Mouse (Mus musculus) hindbrain, embryonic 11.5 days (tissue): Measurements from ENCODE around the gene Zfp423. TPM values are rescaled to one million over a fixed set of nuclear protein-coding genes. Genes with fewer than 3 reads are reported as not detected.

ENCODE experiments used
- ATAC-seq: fragments of 200-750 bp; cut with Nextera tagmentation; 2 replicates; pipeline ENCODE4 v1.8.0; 2017; ENCODE audit warnings: mild to moderate bottlenecking, moderate TSS enrichment, moderate library complexity; ENCODE audit not compliant: low FRiP score
- DNase-seq: peaks from one replicate; pipeline ENCODE4 v3.0.0-alpha.2; 2015; ENCODE audit warnings: low spot score
- H3K27ac ChIP-seq: fragments of 300-500 bp; sonication (generic); 2 replicates; pipeline ENCODE4 v1.5.1; 2014; ENCODE audit warnings: mild to moderate bottlenecking, low read depth, low read length
- H3K27me3 ChIP-seq: fragments of 300-500 bp; sonication (generic); 2 replicates; pipeline ENCODE4 v1.6.1; 2014; ENCODE audit warnings: mild to moderate bottlenecking, low read length, moderate library complexity, mixed read lengths; ENCODE audit not compliant: control insufficient read depth, insufficient read depth
- H3K36me3 ChIP-seq: fragments of 300-500 bp; sonication (generic); 2 replicates; pipeline ENCODE4 v1.6.1; 2014; ENCODE audit warnings: mild to moderate bottlenecking, low read length, moderate library complexity, mixed read lengths; ENCODE audit not compliant: control insufficient read depth, insufficient read depth
- H3K4me1 ChIP-seq: fragments of 300-500 bp; sonication (generic); replicated peaks from 2 replicates; pipeline ENCODE4 v1.6.1; 2014; ENCODE audit warnings: low read length, mixed read lengths; ENCODE audit not compliant: control insufficient read depth, insufficient read depth
- H3K4me2 ChIP-seq: fragments of 300-500 bp; sonication (generic); replicated peaks from 2 replicates; pipeline ENCODE4 v1.6.1; 2014; ENCODE audit warnings: mild to moderate bottlenecking, low read depth, low read length
- H3K4me3 ChIP-seq: fragments of 300-500 bp; sonication (generic); 2 replicates; pipeline ENCODE4 v1.5.1; 2014; ENCODE audit warnings: low read depth, low read length
- H3K9ac ChIP-seq: fragments of 300-500 bp; sonication (generic); 2 replicates; pipeline ENCODE4 v1.6.1; 2014; ENCODE audit warnings: low read depth, low read length
- H3K9me3 ChIP-seq: fragments of 300-500 bp; sonication (generic); 2 replicates; pipeline ENCODE4 v1.6.1; 2016; ENCODE audit warnings: low read length; ENCODE audit not compliant: control insufficient read depth
- WGBS: fragments of 180-500 bp; shearing (Covaris S2); extraction: QIAGEN DNeasy Blood & Tissue Kit; methylation state at CpG from one replicate; pipeline ENCODE4 v1.1.7; 2014; 5-methylcytosine and 5-hydroxymethylcytosine counted together
- polyA plus RNA-seq: library from polyadenylated mRNA; unstranded; fragments of >200 nt; fragmentation: Nextera tagmentation; extraction: Ambion mirVana; gene quantifications from 2 replicates; pipeline ENCODE4 v1.2.1, GENCODE M21; 2014

Zfp423 gene
- polyA plus RNA-seq, 1 experiment from 2014 or later: 49.5 TPM

- no peaks in the 10 kb centered on the region for H3K36me3 ChIP-seq
- no peak overlapping the region for H3K4me3 ChIP-seq
- no peak overlapping the region for H3K9ac ChIP-seq
- no peak for ATAC-seq
- DNase-seq: no peak
- peaks cover 15% of the 10 kb centered on the region for H3K4me1 ChIP-seq
- WGBS: 66% methylated on average over 8 of the region's 8 CpGs
- no peaks in the 10 kb centered on the region for H3K27me3 ChIP-seq
- no peaks in the 10 kb centered on the region for H3K9me3 ChIP-seq
- H3K4me2 ChIP-seq: no peak overlapping the region
- H3K27ac ChIP-seq: no peak overlapping the region
These were observed 257.3 kb downstream of the Zfp423 start for GRCm38 (mm10) chr8:87702051-87702521.

GRCm38 (mm10) chr8:87701583-87701982 lies 257.8 kb downstream of the Zfp423 start:
- no peak overlapping the region for H3K4me2 ChIP-seq
- peaks cover 12% of the 10 kb centered on the region for H3K4me1 ChIP-seq
- DNase-seq (no peak), ATAC-seq (no peak)
- no peaks in the 10 kb centered on the region for H3K36me3 ChIP-seq
- no peaks in the 10 kb centered on the region for H3K27me3 ChIP-seq
- no peak overlapping the region for H3K9ac ChIP-seq
- H3K9me3 ChIP-seq: no peaks in the 10 kb centered on the region
- WGBS: 75% methylated on average over 4 of the region's 4 CpGs
- H3K4me3 ChIP-seq: no peak overlapping the region
- no peak overlapping the region for H3K27ac ChIP-seq

GRCm38 (mm10) chr8:87700321-87700720 lies 259.1 kb downstream of the Zfp423 start:
- peaks cover 14% of the 10 kb centered on the region for H3K4me1 ChIP-seq
- WGBS: 75% methylated on average over 12 of the region's 12 CpGs
- no peaks in the 10 kb centered on the region for H3K9me3 ChIP-seq
- DNase-seq (peak; percentile 35), ATAC-seq (no peak)
- H3K4me3 ChIP-seq: no peak overlapping the region
- no peak overlapping the region for H3K4me2 ChIP-seq
- H3K27me3 ChIP-seq: no peaks in the 10 kb centered on the region
- H3K9ac ChIP-seq: no peak overlapping the region
- H3K27ac ChIP-seq: no peak overlapping the region
- no peaks in the 10 kb centered on the region for H3K36me3 ChIP-seq

GRCm38 (mm10) chr8:87697127-87697526 lies 262.3 kb downstream of the Zfp423 start:
- 41% methylated on average over 9 of the region's 9 CpGs for WGBS
- H3K27me3 ChIP-seq: no peaks in the 10 kb centered on the region
- no peak overlapping the region for H3K4me3 ChIP-seq
- H3K4me2 ChIP-seq: no peak overlapping the region
- H3K4me1 ChIP-seq: peaks cover 22% of the 10 kb centered on the region
- ATAC-seq: no peak
- no peaks in the 10 kb centered on the region for H3K36me3 ChIP-seq
- no peak overlapping the region for H3K27ac ChIP-seq
- no peaks in the 10 kb centered on the region for H3K9me3 ChIP-seq
- no peak overlapping the region for H3K9ac ChIP-seq
- DNase-seq: no peak

- H3K9me3 ChIP-seq: no peaks in the 10 kb centered on the region
- no peaks in the 10 kb centered on the region for H3K36me3 ChIP-seq
- H3K4me3 ChIP-seq: no peak overlapping the region
- DNase-seq (no peak), ATAC-seq (no peak)
- peak overlapping the region; percentile 67 for H3K27ac ChIP-seq
- WGBS: 54% methylated on average over 4 of the region's 4 CpGs
- H3K9ac ChIP-seq: no peak overlapping the region
- no peak overlapping the region for H3K4me2 ChIP-seq
- H3K4me1 ChIP-seq: peaks cover 39% of the 10 kb centered on the region
- no peaks in the 10 kb centered on the region for H3K27me3 ChIP-seq
These were observed 265.7 kb downstream of the Zfp423 start for GRCm38 (mm10) chr8:87693741-87694140.

- DNase-seq (peak; percentile 73), ATAC-seq (peak; percentile 51)
- WGBS: 24% methylated on average over 28 of the region's 28 CpGs
- Histone ChIP-seq H3K9me3 (no peaks in the 10 kb centered on the region), H3K4me1 (peaks cover 50% of the 10 kb centered on the region), H3K36me3 (0 out of 2 replicates have a peak, but pooled peaks cover 2% of the 10 kb centered on the region), H3K4me2 (peak overlapping the region; percentile 13; the same call in 1 of the 2 replicates), H3K4me3 (no peak overlapping the region), H3K27me3 (no peaks in the 10 kb centered on the region), H3K9ac (peak overlapping the region; percentile 52), H3K27ac (peak overlapping the region; percentile 96)
These were observed 269.0 kb downstream of the Zfp423 start for GRCm38 (mm10) chr8:87690100-87691095.

- H3K4me1 ChIP-seq: peaks cover 40% of the 10 kb centered on the region
- WGBS: 59% methylated on average over 6 of the region's 6 CpGs
- no peaks in the 10 kb centered on the region for H3K27me3 ChIP-seq
- no peak overlapping the region for H3K4me3 ChIP-seq
- DNase-seq: no peak
- H3K36me3 ChIP-seq: 0 out of 2 replicates have a peak, but pooled peaks cover 2% of the 10 kb centered on the region
- no peak overlapping the region for H3K4me2 ChIP-seq
- no peak for ATAC-seq
- no peaks in the 10 kb centered on the region for H3K9me3 ChIP-seq
- peak overlapping the region; percentile 96 for H3K27ac ChIP-seq
- H3K9ac ChIP-seq: peak overlapping the region; percentile 34; the same call in 1 of the 2 replicates
These were observed 270.2 kb downstream of the Zfp423 start for GRCm38 (mm10) chr8:87689192-87689591.

GRCm38 (mm10) chr8:87688348-87688747 lies 271.0 kb downstream of the Zfp423 start:
- Histone ChIP-seq H3K27ac (0 out of 2 replicates have a peak overlapping the region, but pooled peaks have one; percentile 7), H3K9me3 (no peaks in the 10 kb centered on the region), H3K4me2 (no peak overlapping the region), H3K9ac (no peak overlapping the region), H3K36me3 (0 out of 2 replicates have a peak, but pooled peaks cover 2% of the 10 kb centered on the region), H3K4me3 (no peak overlapping the region), H3K27me3 (no peaks in the 10 kb centered on the region), H3K4me1 (peaks cover 36% of the 10 kb centered on the region)
- 48% methylated on average over 4 of the region's 4 CpGs for WGBS
- ATAC-seq (no peak), DNase-seq (no peak)
